15 mouse cellular contexts compared by ENCODE assay signal in the genomic region with DNA sequence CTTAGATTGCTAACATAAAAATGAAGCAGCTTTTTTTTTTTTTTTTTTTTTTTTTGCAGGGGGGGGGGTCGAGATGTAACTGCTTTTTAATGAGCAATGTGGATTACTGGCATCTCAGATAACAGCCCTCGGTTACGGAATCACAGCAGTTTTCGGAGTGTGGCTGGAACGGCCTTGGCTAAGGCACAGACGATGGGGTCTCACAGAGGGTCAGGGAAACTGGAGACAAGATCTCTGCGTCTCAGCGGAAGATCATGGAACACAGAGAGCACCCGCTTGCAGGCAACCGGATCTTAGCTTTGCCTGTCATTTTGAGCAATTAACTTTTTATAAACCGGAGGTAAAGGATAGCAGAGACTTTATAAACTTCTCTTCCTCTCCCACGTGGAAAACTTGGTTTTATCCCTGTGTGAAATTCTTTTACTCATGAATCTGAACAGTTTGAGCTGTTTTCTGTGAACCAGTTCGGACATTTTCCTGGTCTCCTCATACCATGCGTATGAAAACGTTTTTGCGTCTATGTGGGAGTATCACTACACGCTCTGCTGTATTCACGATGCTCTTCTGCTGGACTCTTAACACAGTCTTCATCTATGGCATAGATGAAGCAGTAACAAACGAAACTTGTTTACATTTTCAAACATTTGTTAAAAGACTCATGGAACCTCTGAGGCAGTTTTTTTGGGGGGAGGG.
DNase-seq lines count a peak whose midpoint lies in the region; ATAC-seq and TF ChIP-seq lines count a peak whose summit lies in the region.
"Had no signal": no experiment of that assay in that cellular context is flagged by ENCODE, and none has a peak within 500 bp of the region (broad histone marks: within the 10 kb centered on the region; RNA-seq: fewer than 3 reads in every experiment).

No protein-coding gene starts in this region.

- H3K36me3 ChIP-seq in kidney, embryonic 15.5 days, result no peaks in the 10 kb centered on the region
- H3K36me3 ChIP-seq in embryonic facial prominence, embryonic 11.5 days (replicated peaks; ENCODE audit: control insufficient read depth, insufficient read depth, low read depth, low read length), result no peaks in the 10 kb centered on the region
- no peaks in the 10 kb centered on the region for H3K36me3 ChIP-seq in midbrain, embryonic 12.5 days
- no peaks in the 10 kb centered on the region for H3K36me3 ChIP-seq in liver, embryonic 12.5 days
- H3K36me3 ChIP-seq: limb, embryonic 15.5 days; neural tube, embryonic 12.5 days had no signal

- no peak for ATAC-seq in kidney, embryonic 15.5 days (replicated peaks; ENCODE audit: low FRiP score)
- no peak for ATAC-seq in embryonic facial prominence, embryonic 11.5 days (replicated peaks; ENCODE audit: insufficient number of reproducible peaks, low FRiP score, low TSS enrichment, low read depth)
- ATAC-seq in midbrain, embryonic 12.5 days (ENCODE audit: low FRiP score, low read depth), result no peak
- no peak for ATAC-seq in liver, embryonic 12.5 days

- H3K9me3 ChIP-seq in kidney, embryonic 15.5 days (replicated peaks), result no peaks in the 10 kb centered on the region
- no peaks in the 10 kb centered on the region for H3K9me3 ChIP-seq in embryonic facial prominence, embryonic 11.5 days (replicated peaks; ENCODE audit: control insufficient read depth, low read length)
- no peaks in the 10 kb centered on the region for H3K9me3 ChIP-seq in midbrain, embryonic 12.5 days
- no peaks in the 10 kb centered on the region for H3K9me3 ChIP-seq in liver, embryonic 12.5 days (replicated peaks)
- H3K9me3 ChIP-seq: limb, embryonic 15.5 days; neural tube, embryonic 12.5 days had no signal

- WGBS in kidney, embryonic 15.5 days, result 33% methylated on average over 19 of the region's 19 CpGs
- WGBS in embryonic facial prominence, embryonic 11.5 days, result 47% methylated on average over 19 of the region's 19 CpGs
- WGBS in midbrain, embryonic 12.5 days, result 55% methylated on average over 19 of the region's 19 CpGs
- WGBS in liver, embryonic 12.5 days (ENCODE audit: insufficient replicate concordance), result 66% methylated on average over 19 of the region's 19 CpGs

- H3K4me1 ChIP-seq in kidney, embryonic 15.5 days, result peaks cover 6% of the 10 kb centered on the region; the same call in 1 of the 2 replicates
- no peaks in the 10 kb centered on the region for H3K4me1 ChIP-seq in embryonic facial prominence, embryonic 11.5 days (ENCODE audit: control insufficient read depth, insufficient read depth, low read length)
- peaks cover 11% of the 10 kb centered on the region for H3K4me1 ChIP-seq in midbrain, embryonic 12.5 days
- H3K4me1 ChIP-seq in liver, embryonic 12.5 days, result no peaks in the 10 kb centered on the region
- H3K4me1 ChIP-seq: limb, embryonic 15.5 days had no signal

- no peak for TF ChIP-seq CTCF in brain, embryonic 14.5 days (IDR thresholded peaks at IDR 0.05; ENCODE audit: borderline replicate concordance, extremely low read depth, insufficient read depth, insufficient read length)

- H3K27me3 ChIP-seq in kidney, embryonic 15.5 days, result no peaks in the 10 kb centered on the region
- no peaks in the 10 kb centered on the region for H3K27me3 ChIP-seq in embryonic facial prominence, embryonic 11.5 days (ENCODE audit: control insufficient read depth, insufficient read depth, low read length)
- peaks cover 63% of the 10 kb centered on the region for H3K27me3 ChIP-seq in midbrain, embryonic 12.5 days
- no peaks in the 10 kb centered on the region for H3K27me3 ChIP-seq in liver, embryonic 12.5 days (replicated peaks)
- H3K27me3 ChIP-seq: limb, embryonic 15.5 days; neural tube, embryonic 12.5 days had no signal

- no peak overlapping the region for H3K9ac ChIP-seq in kidney, embryonic 15.5 days
- H3K9ac ChIP-seq in embryonic facial prominence, embryonic 11.5 days (replicated peaks; ENCODE audit: low read length), result no peak overlapping the region
- no peak overlapping the region for H3K9ac ChIP-seq in midbrain, embryonic 12.5 days (replicated peaks)
- no peak overlapping the region for H3K9ac ChIP-seq in liver, embryonic 12.5 days
- H3K9ac ChIP-seq: limb, embryonic 15.5 days; neural tube, embryonic 12.5 days had no signal

- peak overlapping the region; percentile 42 for H3K4me2 ChIP-seq in kidney, embryonic 15.5 days
- H3K4me2 ChIP-seq in embryonic facial prominence, embryonic 11.5 days (ENCODE audit: low read depth, low read length), result no peak overlapping the region
- peak overlapping the region; percentile 49 for H3K4me2 ChIP-seq in midbrain, embryonic 12.5 days (replicated peaks)
- no peak overlapping the region for H3K4me2 ChIP-seq in liver, embryonic 12.5 days
- H3K4me2 ChIP-seq: limb, embryonic 15.5 days had no signal

- DNase-seq in kidney, postnatal 36 days, result no peak
- peak; percentile 14 for DNase-seq in brain, embryonic 14.5 days (ENCODE audit: low read depth)
- DNase-seq in embryonic facial prominence, embryonic 11.5 days (ENCODE audit: low spot score), result peak; percentile 32
- DNase-seq in spleen, postnatal 4 days (ENCODE audit: low spot score in 2 of 2), result no peak
- DNase-seq in right cerebral cortex, adult 2 months (ENCODE audit: low spot score in 2 of 2), result no peak
- DNase-seq: adrenal gland, postnatal 36 days; cerebellum, adult 18-20 months; gastrocnemius, postnatal 25 days; heart, postnatal 14 days; right cerebral cortex, adult 18-20 months had no signal

- peak overlapping the region; percentile 10; the same call in 1 of the 2 replicates for H3K4me3 ChIP-seq in kidney, embryonic 15.5 days (replicated peaks)
- H3K4me3 ChIP-seq in embryonic facial prominence, embryonic 11.5 days (ENCODE audit: low read depth, low read length), result no peak overlapping the region
- H3K4me3 ChIP-seq in midbrain, embryonic 12.5 days, result no peak overlapping the region
- no peak overlapping the region for H3K4me3 ChIP-seq in liver, embryonic 12.5 days
- H3K4me3 ChIP-seq: limb, embryonic 15.5 days; neural tube, embryonic 12.5 days had no signal

- TF ChIP-seq POLR2A in brain, embryonic 14.5 days (IDR thresholded peaks at IDR 0.05; ENCODE audit: borderline replicate concordance, extremely low read depth, insufficient read depth, insufficient read length, poor library complexity, severe bottlenecking), result no peak

- H3K27ac ChIP-seq in kidney, embryonic 15.5 days, result no peak overlapping the region
- H3K27ac ChIP-seq in embryonic facial prominence, embryonic 11.5 days (replicated peaks; ENCODE audit: low read depth, low read length), result no peak overlapping the region
- H3K27ac ChIP-seq in midbrain, embryonic 12.5 days (replicated peaks), result no peak overlapping the region
- H3K27ac ChIP-seq in liver, embryonic 12.5 days, result no peak overlapping the region
- H3K27ac ChIP-seq: limb, embryonic 15.5 days; neural tube, embryonic 12.5 days had no signal

Comparison
In these comparisons a context has a peak if more than half of its experiments do, and no peak if none do; other contexts are left out.
1. H3K4me2 ChIP-seq: peak in kidney, embryonic 15.5 days (single experiment) and midbrain, embryonic 12.5 days (single experiment); none in embryonic facial prominence, embryonic 11.5 days (single experiment) and liver, embryonic 12.5 days (single experiment).
2. DNase-seq: peak in brain, embryonic 14.5 days (single experiment) and embryonic facial prominence, embryonic 11.5 days (single experiment); none in kidney, postnatal 36 days (0 of 2), spleen, postnatal 4 days (0 of 2) and right cerebral cortex, adult 2 months (0 of 2).